Mouse (Mus musculus) stomach, embryonic 15.5 days (tissue): ENCODE data around the gene Ina. TPM values are rescaled to one million over a fixed set of nuclear protein-coding genes. Genes with fewer than 3 reads are reported as not detected.
"Not testable (repeated sequence)": the region's sequence is repeated elsewhere in the genome, so short reads cannot be mapped to it uniquely, and the experiment has no call there.

Experiments used
- ATAC-seq: fragments of 200-750 bp; cut with Nextera tagmentation; 2 replicates; pipeline ENCODE4 v1.8.0; 2017; ENCODE audit warnings: low read depth, moderate number of reproducible peaks, moderate TSS enrichment; ENCODE audit not compliant: insufficient read depth, low FRiP score
- H3K27ac ChIP-seq: fragments of 300-500 bp; sonication (generic); 2 replicates; pipeline ENCODE4 v1.5.1; 2015; ENCODE audit warnings: mild to moderate bottlenecking, inconsistent platforms
- H3K27me3 ChIP-seq: fragments of 300-500 bp; sonication (generic); replicated peaks from 2 replicates; pipeline ENCODE4 v1.6.1; 2015; ENCODE audit warnings: inconsistent platforms
- H3K36me3 ChIP-seq: fragments of 300-500 bp; sonication (generic); 2 replicates; pipeline ENCODE4 v1.6.1; 2015; ENCODE audit warnings: inconsistent platforms
- H3K4me1 ChIP-seq: fragments of 300-500 bp; sonication (generic); 2 replicates; pipeline ENCODE4 v1.6.1; 2015; ENCODE audit warnings: inconsistent platforms
- H3K4me2 ChIP-seq: fragments of 300-500 bp; sonication (generic); 2 replicates; pipeline ENCODE4 v1.6.1; 2015; ENCODE audit warnings: mild to moderate bottlenecking, inconsistent platforms
- H3K4me3 ChIP-seq: fragments of 300-500 bp; sonication (generic); replicated peaks from 2 replicates; pipeline ENCODE4 v1.5.1; 2015; ENCODE audit warnings: inconsistent platforms
- H3K9ac ChIP-seq: fragments of 300-500 bp; sonication (generic); 2 replicates; pipeline ENCODE4 v1.6.1; 2015; ENCODE audit warnings: inconsistent platforms
- H3K9me3 ChIP-seq: fragments of 300-500 bp; sonication (generic); 2 replicates; pipeline ENCODE4 v1.6.1; 2016; ENCODE audit warnings: inconsistent platforms
- whole genome bisulfite sequencing: fragments of 180-500 bp; shearing (Covaris S2); methylation state at CpG from one replicate; pipeline ENCODE4 v1.1.7; 2015; 5-methylcytosine and 5-hydroxymethylcytosine counted together
- polyA plus RNA-seq: library from polyadenylated mRNA; unstranded; fragments of >200 nt; fragmentation: Nextera tagmentation; extraction: Ambion mirVana; gene quantifications from 2 replicates; pipeline ENCODE4 v1.2.1, GENCODE M21; 2015

The Ina gene
- polyA plus RNA-seq, 1 experiment from 2014 or later = 13.7 TPM

DNA sequence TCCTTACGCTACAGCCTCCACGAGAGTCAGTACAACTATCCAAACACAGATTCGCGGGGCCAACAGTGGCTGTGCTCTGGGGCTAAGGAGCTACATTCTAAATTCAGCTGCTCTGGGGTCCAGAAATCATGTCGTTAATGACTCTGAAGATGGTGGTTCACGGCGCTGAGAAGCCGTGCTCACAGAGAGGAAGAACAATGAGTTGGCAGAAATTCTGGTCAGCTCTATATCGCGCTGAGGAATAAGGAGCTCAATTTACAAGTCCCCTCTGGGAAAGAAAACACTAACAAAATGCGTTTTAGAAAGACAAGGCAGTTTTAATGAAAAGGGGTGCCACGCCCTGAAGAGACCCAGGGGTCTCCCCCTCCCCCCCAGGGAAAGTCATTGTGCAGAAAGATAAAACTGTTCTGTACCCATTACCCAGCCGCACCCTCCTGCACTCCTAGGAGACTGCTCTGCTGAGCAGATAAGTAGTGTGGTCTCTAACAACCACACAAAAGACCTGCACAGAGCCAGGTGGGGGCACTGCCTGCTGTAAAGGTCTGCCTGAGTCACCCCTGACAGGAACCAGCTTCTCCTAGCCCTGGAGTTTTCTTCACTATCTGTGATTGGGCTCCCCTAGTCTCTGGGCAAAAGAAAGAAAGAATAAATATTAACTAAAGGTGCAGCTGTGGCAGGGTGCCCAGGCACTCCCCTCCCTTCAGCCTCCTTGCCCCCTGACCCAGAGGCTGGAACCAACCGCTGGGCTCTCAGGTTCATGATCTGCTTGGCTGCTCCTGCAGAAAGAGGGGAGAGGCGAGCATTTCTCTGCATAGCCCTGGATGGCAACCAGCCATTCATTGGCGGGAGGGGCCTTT is 26.0 kb upstream of the Ina start:
- Histone ChIP-seq H3K27ac (peak overlapping the region; percentile 81), H3K4me3 (no peak overlapping the region), H3K27me3 (no peaks in the 10 kb centered on the region), H3K36me3 (no peaks in the 10 kb centered on the region), H3K4me1 (peaks cover 18% of the 10 kb centered on the region), H3K9me3 (no peaks in the 10 kb centered on the region), H3K9ac (no peak overlapping the region), H3K4me2 (peak overlapping the region; percentile 6; the same call in 1 of the 2 replicates)
- WGBS = 49% methylated on average over 16 of the region's 16 CpGs
- ATAC-seq = peak; percentile 94

DNA sequence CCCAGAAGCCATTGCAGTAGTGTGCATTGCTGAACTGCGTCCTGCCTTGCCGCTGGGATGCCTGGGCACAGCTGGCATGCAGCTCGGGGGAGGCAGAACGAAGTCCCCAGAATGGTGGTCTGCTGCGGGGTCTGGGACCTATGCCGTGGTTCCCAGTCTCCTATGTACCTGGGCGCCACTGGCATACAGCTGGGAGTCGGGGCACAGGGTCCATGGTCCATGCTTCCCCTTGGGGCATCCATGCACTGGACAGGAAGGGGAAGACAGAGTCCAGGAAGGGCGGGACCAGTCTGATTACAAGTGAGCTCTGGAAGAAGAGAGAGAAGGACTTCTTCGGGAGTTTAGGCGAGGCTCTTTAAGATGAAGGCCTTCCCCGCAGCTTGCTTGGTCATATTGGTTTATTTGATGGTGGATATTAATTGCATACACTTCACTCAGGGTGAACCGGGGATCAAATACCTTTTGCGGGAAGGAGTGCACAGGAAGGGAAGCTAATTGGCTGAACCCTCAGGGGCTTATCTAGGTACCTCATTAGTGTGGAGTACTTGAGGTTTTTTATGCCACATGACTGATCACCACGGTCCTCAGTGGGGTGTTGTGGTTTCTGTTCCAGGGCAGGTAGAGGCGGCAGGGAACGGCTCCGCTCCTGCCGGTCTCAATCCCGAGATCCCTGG is 24.9 kb upstream of the Ina start:
- 70% methylated on average over 20 of the region's 20 CpGs for WGBS
- H3K36me3 ChIP-seq = no peaks in the 10 kb centered on the region
- ATAC-seq = no peak
- no peak overlapping the region for H3K9ac ChIP-seq
- H3K4me2 ChIP-seq = no peak overlapping the region
- no peak overlapping the region for H3K4me3 ChIP-seq
- no peaks in the 10 kb centered on the region for H3K27me3 ChIP-seq
- peaks cover 13% of the 10 kb centered on the region for H3K4me1 ChIP-seq
- H3K27ac ChIP-seq = peak overlapping the region; percentile 81
- H3K9me3 ChIP-seq = no peaks in the 10 kb centered on the region

DNA sequence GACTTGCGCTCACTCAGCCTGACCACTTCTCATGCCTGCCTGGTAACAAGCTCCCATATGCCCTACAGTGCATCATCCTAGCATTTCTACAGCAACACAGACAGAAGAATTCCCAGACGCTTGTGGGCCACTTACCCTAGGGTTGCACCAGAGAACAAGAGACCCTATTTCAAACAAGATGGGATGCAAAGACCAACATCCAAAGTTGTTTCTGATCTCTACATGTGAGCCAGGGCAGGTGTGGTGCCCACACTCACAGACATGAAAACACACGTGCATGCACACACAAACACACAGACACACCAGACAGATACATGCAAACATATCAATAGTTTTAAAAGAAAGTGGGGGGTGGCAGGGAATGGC is 24.4 kb upstream of the Ina start:
- WGBS = 82% methylated on average over 3 of the region's 3 CpGs
- Histone ChIP-seq H3K27ac (no peak overlapping the region), H3K9ac (no peak overlapping the region)

DNA sequence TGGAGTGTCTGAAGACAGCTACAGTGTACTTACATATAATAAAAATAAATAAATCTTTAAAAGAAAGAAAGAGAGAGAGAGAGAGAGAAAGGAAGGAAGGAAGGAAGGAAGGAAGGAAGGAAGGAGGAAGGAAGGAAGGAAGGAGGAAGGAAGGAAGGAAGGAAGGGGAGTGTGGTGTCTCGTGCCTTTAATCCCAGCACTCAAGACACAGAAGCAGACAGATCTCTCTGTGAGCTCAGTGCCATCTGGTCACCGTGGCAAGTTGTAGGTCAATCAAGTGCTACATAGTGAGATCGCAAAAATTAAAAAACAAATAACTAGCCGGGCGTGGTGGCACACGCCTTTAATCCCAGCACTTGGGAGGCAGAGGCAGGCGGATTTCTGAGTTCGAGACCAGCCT is 23.9 kb upstream of the Ina start:
- H3K4me3 ChIP-seq, H3K27ac ChIP-seq, H3K9me3 ChIP-seq, H3K9ac ChIP-seq, H3K36me3 ChIP-seq, ATAC-seq, H3K27me3 ChIP-seq, H3K4me2 ChIP-seq: not testable (repeated sequence)
- WGBS = 74% methylated on average over 8 of the region's 8 CpGs
- peaks cover 12% of the 10 kb centered on the region for H3K4me1 ChIP-seq

More for the DNA sequence above, 24.4 kb upstream of the Ina start:
- no peaks in the 10 kb centered on the region for H3K27me3 ChIP-seq
- H3K4me3 ChIP-seq = no peak overlapping the region
- no peaks in the 10 kb centered on the region for H3K36me3 ChIP-seq
- no peak overlapping the region for H3K4me2 ChIP-seq
- no peak for ATAC-seq
- peaks cover 12% of the 10 kb centered on the region for H3K4me1 ChIP-seq
- no peaks in the 10 kb centered on the region for H3K9me3 ChIP-seq

DNA sequence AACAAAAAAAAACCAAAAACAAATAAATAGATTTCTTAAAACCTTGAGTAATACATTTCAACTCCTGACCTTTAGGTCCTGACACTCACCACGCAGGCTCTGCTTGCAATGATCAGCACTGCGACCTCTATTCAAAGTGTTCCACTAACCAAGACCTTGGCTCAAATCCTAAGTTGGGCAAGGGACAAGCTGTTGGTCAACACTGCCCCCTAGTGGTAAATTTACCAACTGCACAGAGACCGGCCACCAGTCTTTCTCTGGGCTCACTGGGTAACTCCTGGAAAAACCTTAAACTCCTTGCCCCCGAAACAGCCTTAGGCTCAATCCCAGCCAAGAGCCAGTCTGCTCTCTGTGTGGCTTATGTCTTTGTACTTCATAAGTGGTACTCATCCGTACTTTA is 23.4 kb upstream of the Ina start:
- H3K9ac ChIP-seq = no peak overlapping the region
- WGBS = 10% methylated on average over 5 of the region's 5 CpGs

DNA sequence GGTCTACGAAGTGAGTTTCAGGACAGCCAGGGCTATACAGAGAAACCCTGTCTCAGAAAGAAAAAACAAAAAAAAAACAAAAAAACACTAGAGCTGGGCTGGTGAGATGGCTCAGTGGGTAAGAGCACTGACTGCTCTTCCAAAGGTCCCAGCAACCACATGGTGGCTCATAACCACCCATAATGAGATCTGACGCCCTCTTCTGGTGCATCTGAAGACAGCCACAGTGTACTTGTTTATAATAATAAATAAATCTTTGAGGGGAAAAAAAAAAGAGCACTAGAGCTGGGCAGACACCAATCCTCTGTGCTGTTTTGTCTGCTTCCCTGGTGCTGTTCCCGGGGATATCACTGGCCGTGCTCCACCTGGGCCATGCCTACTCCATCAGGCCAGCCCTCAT is 22.2 kb upstream of the Ina start:
- not testable (repeated sequence) for H3K27me3 ChIP-seq, ATAC-seq
- WGBS = 64% methylated on average over 4 of the region's 4 CpGs

More for the DNA sequence above, 23.4 kb upstream of the Ina start:
- Histone ChIP-seq H3K4me2 (no peak overlapping the region), H3K36me3 (no peaks in the 10 kb centered on the region), H3K4me1 (peaks cover 12% of the 10 kb centered on the region), H3K4me3 (no peak overlapping the region), H3K27me3 (no peaks in the 10 kb centered on the region), H3K27ac (no peak overlapping the region), H3K9me3 (no peaks in the 10 kb centered on the region)
- ATAC-seq = no peak

DNA sequence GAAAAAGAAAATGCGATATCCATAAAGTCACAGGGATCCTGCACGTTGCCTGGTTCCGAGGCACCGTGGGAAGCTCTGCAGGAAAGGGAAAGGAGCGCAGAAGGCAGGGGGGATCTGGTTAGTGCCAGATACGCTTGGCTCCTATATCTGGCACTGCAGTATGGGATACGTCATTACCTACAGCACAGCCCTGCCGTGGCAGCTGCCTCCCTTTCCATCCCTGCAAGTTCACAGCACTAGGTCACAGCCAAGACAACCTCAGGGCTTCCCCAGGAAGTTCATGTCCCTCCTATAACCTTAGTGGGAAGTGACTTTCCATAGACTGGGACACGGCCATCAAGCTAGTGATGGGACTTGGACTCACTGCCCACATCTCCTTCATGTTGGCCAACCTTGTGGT is 18.4 kb upstream of the Ina start:
- no peaks in the 10 kb centered on the region for H3K27me3 ChIP-seq
- no peak overlapping the region for H3K4me2 ChIP-seq
- no peaks in the 10 kb centered on the region for H3K4me1 ChIP-seq
- no peaks in the 10 kb centered on the region for H3K36me3 ChIP-seq
- no peak overlapping the region for H3K9ac ChIP-seq
- no peak overlapping the region for H3K4me3 ChIP-seq
- H3K27ac ChIP-seq = no peak overlapping the region
- no peaks in the 10 kb centered on the region for H3K9me3 ChIP-seq
- ATAC-seq = no peak
- WGBS = 79% methylated on average over 9 of the region's 9 CpGs

More for the DNA sequence above, 22.2 kb upstream of the Ina start:
- H3K36me3 ChIP-seq, H3K4me3 ChIP-seq, H3K9ac ChIP-seq, H3K27ac ChIP-seq, H3K4me2 ChIP-seq, H3K9me3 ChIP-seq: not testable (repeated sequence)
- H3K4me1 ChIP-seq = peaks cover 12% of the 10 kb centered on the region

DNA sequence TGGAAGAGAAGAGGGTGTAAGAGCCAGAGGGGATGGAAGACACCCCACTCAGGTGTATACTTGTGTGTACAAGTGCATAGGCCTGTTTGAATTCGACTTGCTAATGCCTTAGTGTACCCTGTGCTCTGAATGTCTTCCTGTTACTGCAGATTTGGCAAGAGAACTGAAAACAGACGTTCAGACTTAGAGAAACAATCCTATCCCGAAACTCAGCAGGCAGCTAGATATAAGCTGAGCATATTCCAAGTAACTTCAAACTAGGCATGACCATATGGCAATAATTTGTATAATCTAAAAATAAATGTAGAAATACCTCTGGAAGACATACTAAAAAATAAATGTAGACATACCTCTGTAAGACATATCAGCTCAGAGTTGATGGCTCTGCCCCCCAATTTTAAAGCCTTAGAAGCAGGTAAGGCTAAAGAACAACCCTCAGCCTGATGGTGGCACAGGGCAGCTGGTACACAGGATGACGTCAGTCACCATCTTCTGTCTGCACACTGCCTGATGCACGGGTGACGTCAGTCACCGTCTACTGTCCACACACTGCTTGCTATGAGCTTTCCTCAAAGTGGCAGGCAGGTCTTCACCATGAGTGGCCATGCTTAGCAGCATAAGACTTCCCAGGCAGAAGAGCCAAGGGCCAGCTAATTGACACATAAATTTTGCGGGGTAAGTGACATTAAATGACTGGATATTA is 16.2 kb upstream of the Ina start:
- ATAC-seq = no peak
- Histone ChIP-seq H3K36me3 (no peaks in the 10 kb centered on the region), H3K9ac (no peak overlapping the region), H3K27ac (no peak overlapping the region), H3K4me3 (no peak overlapping the region), H3K4me2 (no peak overlapping the region), H3K27me3 (no peaks in the 10 kb centered on the region), H3K9me3 (no peaks in the 10 kb centered on the region), H3K4me1 (no peaks in the 10 kb centered on the region)
- whole genome bisulfite sequencing = 80% methylated on average over 8 of the region's 8 CpGs

DNA sequence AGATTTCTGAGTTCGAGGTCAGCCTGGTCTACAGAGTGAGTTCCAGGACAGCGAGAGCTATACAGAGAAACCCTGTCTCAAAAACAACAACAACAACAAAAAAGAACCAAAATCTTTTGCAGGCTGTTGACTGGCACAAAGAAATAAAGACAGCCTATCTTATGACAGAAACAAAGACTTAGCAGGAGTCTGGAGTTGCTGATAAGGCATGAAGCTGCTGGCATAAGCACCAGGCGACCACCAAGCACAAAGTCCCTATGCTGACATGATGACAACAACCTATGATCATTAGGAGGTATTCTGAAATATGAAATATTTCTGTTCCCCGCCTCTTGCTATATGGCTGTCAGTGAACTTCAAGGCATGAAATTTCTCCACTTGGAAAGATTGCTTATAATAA is 15.5 kb upstream of the Ina start:
- Histone ChIP-seq H3K4me2 (no peak overlapping the region), H3K36me3 (no peaks in the 10 kb centered on the region), H3K4me1 (no peaks in the 10 kb centered on the region), H3K27me3 (no peaks in the 10 kb centered on the region), H3K9ac (no peak overlapping the region), H3K27ac (no peak overlapping the region), H3K9me3 (no peaks in the 10 kb centered on the region), H3K4me3 (no peak overlapping the region)
- 79% methylated on average over 4 of the region's 4 CpGs for WGBS
- ATAC-seq = no peak

DNA sequence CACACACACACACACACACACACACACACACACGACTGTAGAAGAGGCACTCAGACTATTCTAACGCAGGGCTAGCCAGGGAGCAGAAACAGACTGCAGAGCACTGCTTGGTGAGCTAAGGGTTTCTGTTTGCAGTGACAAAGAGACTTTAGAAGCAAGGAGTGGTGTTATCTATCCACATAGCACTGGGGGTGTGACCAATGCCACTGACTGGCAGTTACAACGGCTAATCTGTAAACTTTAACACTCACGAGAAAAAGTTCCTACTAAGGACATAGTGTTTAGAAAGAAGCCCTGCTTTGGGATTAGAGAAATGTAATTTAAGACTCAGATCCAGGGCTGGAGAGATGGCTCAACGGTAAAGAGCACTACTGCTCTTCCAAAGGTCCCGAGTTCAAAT is 14.7 kb upstream of the Ina start:
- Histone ChIP-seq H3K27ac (no peak overlapping the region), H3K4me2 (no peak overlapping the region), H3K9ac (no peak overlapping the region), H3K36me3 (no peaks in the 10 kb centered on the region), H3K4me3 (no peak overlapping the region), H3K9me3 (no peaks in the 10 kb centered on the region), H3K27me3 (no peaks in the 10 kb centered on the region), H3K4me1 (no peaks in the 10 kb centered on the region)
- WGBS = 72% methylated on average over 6 of the region's 6 CpGs
- ATAC-seq = no peak

DNA sequence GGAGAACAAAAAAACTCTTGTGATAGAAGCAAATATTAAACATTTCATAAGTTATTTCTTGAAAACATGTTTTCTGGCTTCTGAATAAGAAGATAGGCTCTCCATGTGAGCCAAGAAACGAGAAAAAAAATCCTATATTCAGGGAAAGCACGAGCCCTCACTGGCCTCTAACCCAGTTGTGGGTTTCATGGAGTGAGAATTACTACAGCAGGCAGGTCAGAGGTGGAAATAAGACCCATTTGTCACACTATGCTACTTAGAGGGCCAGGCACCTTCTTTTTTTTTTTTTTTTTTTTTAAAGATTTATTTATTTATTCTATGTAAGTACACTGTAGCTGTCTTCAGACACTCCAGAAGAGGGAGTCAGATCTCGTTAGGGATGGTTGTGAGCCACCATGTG is 14.1 kb upstream of the Ina start:
- H3K4me3 ChIP-seq, H3K4me1 ChIP-seq, ATAC-seq, H3K4me2 ChIP-seq, H3K36me3 ChIP-seq, H3K27me3 ChIP-seq, H3K9me3 ChIP-seq, H3K9ac ChIP-seq, H3K27ac ChIP-seq: not testable (repeated sequence)
- 60% methylated on average over 3 of the region's 3 CpGs for WGBS
